Mouse (Mus musculus) erythroblast, adult 5-6 weeks (primary cell): ENCODE results near the gene Phkb. TPM values are rescaled to one million over a fixed set of nuclear protein-coding genes. Genes with fewer than 3 reads are reported as not detected.

ENCODE experiments used
- ATAC-seq: replicated peaks from 2 replicates; pipeline ENCODE4 v1.8.0; 2016; ENCODE audit warnings: moderate number of reproducible peaks, mild to moderate bottlenecking, moderate TSS enrichment, inconsistent platforms; ENCODE audit not compliant: poor library complexity, low FRiP score, severe bottlenecking
- total RNA-seq, 2 experiments: library from RNA; stranded (forward) in 1 of 2; stranded (reverse) in 1 of 2; fragments of 150-400 nt in 1 of 2; fragments of 200-764, 138-1000 nt in 1 of 2; gene quantifications; 2 replicates each; pipeline versions ENCODE4 v1.2.3 to v1.2.4; 2015 to 2017; ENCODE audit warnings: low replicate concordance in 2 of 2

The Phkb gene
- total RNA-seq, 2 experiments from 2014 or later = 9.7 to 11.7 TPM

- ATAC-seq = no peak
These were observed 222.7 kb downstream of the Phkb start for GRCm38 (mm10) chr8:86063411-86063810.

GRCm38 (mm10) chr8:86079433-86079832 lies 238.7 kb downstream of the Phkb start:
- no peak for ATAC-seq

GRCm38 (mm10) chr8:86083346-86083745 lies 242.6 kb downstream of the Phkb start:
- no peak for ATAC-seq

- ATAC-seq = no peak
These were observed 246.0 kb downstream of the Phkb start for GRCm38 (mm10) chr8:86086791-86087190.

- ATAC-seq = no peak
These were observed 246.7 kb downstream of the Phkb start for GRCm38 (mm10) chr8:86087468-86087867.

- ATAC-seq = no peak
These were observed 249.9 kb downstream of the Phkb start for GRCm38 (mm10) chr8:86090666-86091065.

Other genes starting within 250 kb of the Phkb start
- gene Neto2, start 140.0 kb upstream of the Phkb start, total RNA-seq (2015; ENCODE audit: low replicate concordance) = 3.8 and 8.5 TPM in 2 replicates
- gene Neto2, start 140.0 kb upstream of the Phkb start, total RNA-seq (2017; ENCODE audit: low replicate concordance) = 2.6 and 3.9 TPM in 2 replicates
- gene Itfg1, start within 50 bp of the Phkb start, total RNA-seq (2015; ENCODE audit: low replicate concordance) = 18.2 and 20.4 TPM in 2 replicates
- gene Itfg1, start within 50 bp of the Phkb start, total RNA-seq (2017; ENCODE audit: low replicate concordance) = 17.6 and 19.4 TPM in 2 replicates